Mouse (Mus musculus): Measurements from ENCODE around the gene Ccdc6.

Ccdc6 gene

GRCm38 (mm10) chr10:70224571-70224970 is 127.7 kb downstream of the Ccdc6 start:
- DNase-seq = no peak

DNA sequence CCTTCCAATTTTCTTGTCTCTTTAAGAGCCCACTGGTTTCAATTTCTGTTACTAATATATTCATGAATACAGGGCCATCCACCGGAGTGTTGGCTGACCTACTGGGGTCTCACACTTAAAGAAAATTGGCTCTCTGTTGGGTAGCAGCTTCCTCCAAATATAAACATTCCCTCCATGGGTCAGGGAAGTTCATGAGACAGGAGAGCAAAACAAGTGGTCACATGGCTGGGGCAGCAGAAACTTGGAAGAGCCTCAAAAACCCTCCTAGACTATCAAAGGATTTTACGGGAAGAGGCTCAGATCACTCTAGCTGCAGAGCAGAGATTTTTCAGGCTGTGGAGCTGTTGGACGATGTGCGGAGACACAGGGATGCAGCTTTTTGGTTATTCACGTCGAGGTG is 128.8 kb downstream of the Ccdc6 start:
- no peak for DNase-seq

GRCm38 (mm10) chr10:70226608-70227007 is 129.7 kb downstream of the Ccdc6 start:
- no peak for DNase-seq

GRCm38 (mm10) chr10:70230352-70230751 is 133.4 kb downstream of the Ccdc6 start:
- no peak for DNase-seq

DNA sequence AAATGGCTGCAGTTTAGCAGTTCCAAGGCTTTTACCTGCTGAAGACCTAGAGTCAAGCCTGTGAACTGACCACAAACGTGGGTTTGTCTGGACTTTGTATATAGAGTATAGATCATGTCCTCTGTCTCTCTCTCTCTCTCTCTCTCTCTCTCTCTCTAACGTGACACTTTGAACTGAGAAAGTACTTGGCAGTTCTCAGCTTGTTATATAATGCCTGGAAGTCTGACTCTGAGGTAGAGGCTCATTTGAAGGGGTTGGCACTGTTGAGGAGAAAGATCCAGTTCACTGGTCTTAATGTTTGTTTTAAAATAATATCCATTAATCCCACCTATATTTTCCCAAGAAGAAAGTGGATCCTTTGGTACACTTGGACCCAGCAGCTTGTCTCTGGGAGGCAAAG is 141.0 kb downstream of the Ccdc6 start:
- DNase-seq = no peak

Data from cerebellum, adult 11-12 months (tissue).